Mouse (Mus musculus): ENCODE data around the gene 2410002F23Rik.
"Not testable (repeated sequence)": the region's sequence is repeated elsewhere in the genome, so short reads cannot be mapped to it uniquely, and the experiment has no call there.

The 2410002F23Rik gene

DNA sequence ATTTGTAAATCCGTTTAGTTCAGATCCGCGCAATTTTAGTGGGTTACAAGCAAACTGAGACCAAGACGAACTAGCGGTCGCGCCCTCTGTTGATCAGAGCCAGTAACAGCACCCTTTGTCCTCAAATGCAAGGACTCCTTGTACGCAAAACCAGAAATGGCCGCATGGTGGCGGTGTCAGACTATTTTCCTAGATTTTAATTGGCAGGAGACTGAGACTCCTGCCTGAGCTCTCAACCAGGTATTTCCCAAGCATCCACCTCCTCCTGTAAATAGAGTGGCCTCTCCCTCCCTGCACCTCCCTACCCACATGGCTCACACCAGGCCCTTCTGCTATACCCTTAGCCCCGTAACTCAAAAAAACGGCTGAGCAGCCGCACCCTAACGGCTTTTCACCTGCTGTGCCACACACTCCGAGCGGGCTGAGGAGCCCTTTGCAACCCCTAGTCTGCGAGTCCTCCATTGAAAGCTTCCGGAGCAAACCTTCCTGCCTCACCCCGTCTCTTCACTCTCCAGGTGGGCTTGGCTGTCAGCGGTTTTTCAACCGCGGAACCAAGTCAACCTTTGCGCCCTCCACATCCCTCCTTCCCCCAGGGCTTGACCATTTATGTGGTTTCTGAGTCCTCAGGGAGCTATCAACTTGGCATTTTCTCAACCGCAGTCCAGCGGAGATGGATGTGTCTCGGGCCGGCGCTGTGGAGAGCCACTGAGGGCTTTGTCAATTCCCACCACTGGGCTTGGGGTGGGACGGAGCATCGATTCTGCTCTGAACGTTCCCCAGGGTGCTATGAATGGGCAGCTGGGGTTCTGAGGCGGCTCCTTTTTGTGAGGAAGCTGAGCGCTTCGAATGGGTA, 16.5 kb downstream of the 2410002F23Rik start:
- peak; percentile 89 to 94 for DNase-seq (ENCODE audit: low spot score in 2 of 2)

DNA sequence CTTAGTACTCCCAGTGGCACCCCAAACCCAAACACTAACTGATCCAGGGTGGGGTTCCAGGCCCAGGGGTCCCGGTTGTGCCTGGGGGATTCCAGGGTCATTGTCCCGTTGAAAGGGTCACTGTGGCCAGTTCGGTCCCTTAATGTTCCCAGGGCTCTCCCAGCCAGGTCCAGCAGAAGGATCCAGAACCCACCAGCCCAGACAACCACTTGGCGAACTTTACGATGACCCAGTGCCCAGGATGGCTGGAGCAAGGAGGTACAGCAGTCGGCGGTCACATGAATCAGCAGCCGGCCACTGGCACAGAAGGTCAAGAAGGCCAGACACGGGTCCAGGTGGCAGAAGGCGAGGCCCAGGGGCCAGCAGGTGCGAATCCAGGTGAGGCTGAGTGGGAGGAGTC, 21.6 kb downstream of the 2410002F23Rik start:
- no peak for DNase-seq (ENCODE audit: low spot score in 2 of 2)

- DNase-seq (ENCODE audit: low spot score in 2 of 2): no peak
These were observed 22.9 kb downstream of the 2410002F23Rik start for GRCm38 (mm10) chr7:44269397-44269796.

- DNase-seq (ENCODE audit: low spot score in 2 of 2): no peak
These were observed 24.8 kb downstream of the 2410002F23Rik start for GRCm38 (mm10) chr7:44271309-44271708.

- no peak for DNase-seq (ENCODE audit: low spot score in 2 of 2)
These were observed 26.0 kb downstream of the 2410002F23Rik start for GRCm38 (mm10) chr7:44272546-44272945.

DNA sequence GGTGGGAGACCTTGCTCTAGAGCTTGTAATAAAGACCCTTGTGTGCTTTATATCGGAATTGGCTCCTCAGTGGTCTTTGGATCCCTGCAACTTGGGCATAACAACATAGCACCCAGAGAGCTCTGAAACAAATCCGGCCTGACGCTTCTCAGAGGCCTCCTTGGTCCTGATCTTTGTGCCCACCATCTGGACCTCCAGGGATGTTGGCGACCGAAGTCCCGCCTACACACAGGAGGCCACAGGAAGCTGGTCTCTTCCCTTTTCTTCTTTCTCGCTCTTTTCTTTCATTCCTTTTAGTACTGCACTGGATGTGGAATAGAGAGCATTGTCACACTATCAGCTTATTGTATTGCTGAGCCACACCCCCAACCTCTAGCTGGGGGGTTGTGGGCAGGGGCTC, 26.9 kb downstream of the 2410002F23Rik start:
- no peak for DNase-seq (ENCODE audit: low spot score in 2 of 2)

DNA sequence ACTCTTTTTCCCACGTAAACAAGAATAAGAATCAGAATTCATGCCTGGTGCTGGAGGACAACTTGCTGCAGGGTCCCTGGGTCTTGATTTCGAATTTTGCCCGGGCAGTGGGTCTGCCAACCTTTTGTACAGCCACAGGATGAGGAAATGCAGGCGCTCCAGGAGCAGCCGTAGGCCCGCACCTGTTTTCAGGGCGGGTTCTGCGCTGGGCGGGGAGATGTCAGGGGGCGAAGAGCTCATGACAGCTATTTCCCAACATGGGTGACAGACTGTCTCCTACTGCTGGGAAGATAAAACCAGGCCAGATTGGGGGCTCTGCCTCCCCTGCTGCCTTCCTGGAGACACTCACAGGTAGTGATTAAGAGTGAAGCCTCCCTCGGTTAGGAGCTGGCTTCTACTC, 27.6 kb downstream of the 2410002F23Rik start:
- DNase-seq (ENCODE audit: low spot score in 2 of 2): no peak

GRCm38 (mm10) chr7:44275546-44275945, 29.0 kb downstream of the 2410002F23Rik start:
- no peak for DNase-seq (ENCODE audit: low spot score in 2 of 2)

GRCm38 (mm10) chr7:44276461-44277249, 30.1 kb downstream of the 2410002F23Rik start:
- no peak for DNase-seq (ENCODE audit: low spot score in 2 of 2)

GRCm38 (mm10) chr7:44277250-44277622, 30.7 kb downstream of the 2410002F23Rik start:
- no peak for DNase-seq (ENCODE audit: low spot score in 2 of 2)

- DNase-seq (ENCODE audit: low spot score in 2 of 2): no peak
These were observed 34.4 kb downstream of the 2410002F23Rik start for GRCm38 (mm10) chr7:44280959-44281358.

- no peak for DNase-seq (ENCODE audit: low spot score in 2 of 2)
These were observed 35.1 kb downstream of the 2410002F23Rik start for GRCm38 (mm10) chr7:44281586-44281985.

GRCm38 (mm10) chr7:44287760-44288159, 41.2 kb downstream of the 2410002F23Rik start:
- no peak for DNase-seq (ENCODE audit: low spot score in 2 of 2)

DNA sequence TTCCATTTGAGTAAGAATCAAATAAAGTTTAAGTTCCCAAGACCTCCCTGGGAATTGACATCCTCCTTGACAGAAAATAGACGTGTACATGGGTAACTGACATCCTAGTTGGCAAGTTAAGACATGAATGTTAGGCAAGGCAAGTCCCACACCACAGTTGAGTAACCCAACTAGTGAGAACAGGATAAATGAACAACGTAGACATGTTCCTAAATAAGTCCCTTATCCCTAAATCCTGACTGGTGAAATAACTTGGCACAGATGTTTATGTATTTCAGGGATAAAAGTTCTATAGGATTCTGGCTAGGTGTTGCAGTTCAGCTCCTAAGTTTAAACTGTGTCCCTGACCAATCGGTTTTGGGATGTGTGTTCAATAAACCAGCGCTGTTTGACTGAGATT, 44.5 kb downstream of the 2410002F23Rik start:
- DNase-seq (ENCODE audit: low spot score in 2 of 2): no peak

DNA sequence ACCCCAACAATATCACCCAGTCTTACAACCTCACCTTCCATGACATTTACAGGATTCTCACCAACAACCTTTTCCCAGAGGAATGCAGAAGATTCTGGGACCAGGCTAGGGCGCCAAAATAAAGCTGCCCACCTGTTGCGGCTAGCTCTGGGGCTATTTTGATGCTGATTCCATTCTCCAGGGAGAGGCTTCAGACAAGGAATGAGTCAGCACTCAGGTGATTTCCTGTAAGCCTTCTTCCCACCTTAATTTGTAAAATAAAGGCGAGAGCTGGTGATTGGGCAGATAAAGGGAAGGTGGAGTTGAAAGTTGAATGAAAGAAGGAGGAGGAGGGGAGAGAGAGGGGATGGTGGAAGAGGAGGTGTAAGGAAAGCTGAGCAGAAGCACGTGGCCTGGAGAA, 44.9 kb downstream of the 2410002F23Rik start:
- no peak for DNase-seq (ENCODE audit: low spot score in 2 of 2)

GRCm38 (mm10) chr7:44297501-44297900, 51.0 kb downstream of the 2410002F23Rik start:
- not testable (repeated sequence) for DNase-seq (ENCODE audit: low spot score in 2 of 2)

Data from spleen, postnatal 4 days (tissue).